Mouse (Mus musculus): ENCODE measurements at regions not wholly inside any gene's neighbourhood (a gene's known extent, or its start where the extent isn't known, plus 50 kb on each side); places are given as distances from the start of the nearest gene placed in this dataset.

GRCm38 (mm10) chr16:39102151-39102550, 209.7 kb downstream of the Igsf11 start:
- DNase-seq (ENCODE audit: low read depth), result no peak

GRCm38 (mm10) chr16:39103360-39104095, 211.1 kb downstream of the Igsf11 start:
- DNase-seq (ENCODE audit: low read depth), result no peak

- peak; percentile 66 for DNase-seq (ENCODE audit: low read depth)
Measured at GRCm38 (mm10) chr16:39109383-39110033, 217.0 kb downstream of the Igsf11 start.

- DNase-seq (ENCODE audit: low read depth), result no peak
Measured at GRCm38 (mm10) chr16:39110089-39110488, 217.6 kb downstream of the Igsf11 start.

GRCm38 (mm10) chr16:39118059-39118458, 225.6 kb downstream of the Igsf11 start:
- DNase-seq (ENCODE audit: low read depth), result no peak

GRCm38 (mm10) chr16:39119811-39120210, 227.3 kb downstream of the Igsf11 start:
- no peak for DNase-seq (ENCODE audit: low read depth)

GRCm38 (mm10) chr16:39123445-39123952, 231.0 kb downstream of the Igsf11 start:
- DNase-seq (ENCODE audit: low read depth), result no peak

- no peak for DNase-seq (ENCODE audit: low read depth)
Measured at GRCm38 (mm10) chr16:39132459-39132858, 240.0 kb downstream of the Igsf11 start.

GRCm38 (mm10) chr16:39135777-39136176, 243.3 kb downstream of the Igsf11 start:
- no peak for DNase-seq (ENCODE audit: low read depth)

- no peak for DNase-seq (ENCODE audit: low read depth)
Measured at GRCm38 (mm10) chr16:39147151-39147550, 254.7 kb downstream of the Igsf11 start.

GRCm38 (mm10) chr16:39151325-39152318, 259.2 kb downstream of the Igsf11 start:
- DNase-seq (ENCODE audit: low read depth), result no peak

- no peak for DNase-seq (ENCODE audit: low read depth)
Measured at GRCm38 (mm10) chr16:39158893-39159292, 266.4 kb downstream of the Igsf11 start.

- DNase-seq (ENCODE audit: low read depth), result peak; percentile 7
Measured at GRCm38 (mm10) chr16:39159725-39160124, 267.3 kb downstream of the Igsf11 start.

- peak; percentile 3 for DNase-seq (ENCODE audit: low read depth)
Measured at GRCm38 (mm10) chr16:39162684-39163083, 270.2 kb downstream of the Igsf11 start.

- no peak for DNase-seq (ENCODE audit: low read depth)
Measured at GRCm38 (mm10) chr16:39191861-39192260, 299.4 kb downstream of the Igsf11 start.

GRCm38 (mm10) chr16:39195431-39195830, 303.0 kb downstream of the Igsf11 start:
- DNase-seq (ENCODE audit: low read depth), result no peak

- DNase-seq (ENCODE audit: low read depth), result no peak
Measured at GRCm38 (mm10) chr16:39196896-39197295, 304.4 kb downstream of the Igsf11 start.

- no peak for DNase-seq (ENCODE audit: low read depth)
Measured at GRCm38 (mm10) chr16:39223551-39223950, 331.1 kb downstream of the Igsf11 start.

GRCm38 (mm10) chr16:39229501-39229900, 337.0 kb downstream of the Igsf11 start:
- no peak for DNase-seq (ENCODE audit: low read depth)

- no peak for DNase-seq (ENCODE audit: low read depth)
Measured at GRCm38 (mm10) chr16:39230439-39230838, 338.0 kb downstream of the Igsf11 start.

- no peak for DNase-seq (ENCODE audit: low read depth)
Measured at GRCm38 (mm10) chr16:39234290-39234689, 341.8 kb downstream of the Igsf11 start.

- no peak for DNase-seq (ENCODE audit: low read depth)
Measured at GRCm38 (mm10) chr16:39273490-39273889, 381.0 kb downstream of the Igsf11 start.
